Mouse (Mus musculus) gastrocnemius, adult 18-20 months (tissue): ENCODE data around the gene Alg3. TPM values are rescaled to one million over a fixed set of nuclear protein-coding genes. Genes with fewer than 3 reads are reported as not detected.
A peak's percentile ranks its signal among the peaks of the same experiment; 100 is the strongest.

ENCODE experiments used
- DNase-seq: peaks from one replicate; pipeline ENCODE4 v3.0.0; 2021; ENCODE audit warnings: low spot score
- microRNA-seq: library from miRNA; unstranded; fragments of <30 nt; microRNA quantifications from one replicate; pipeline ENCODE4 v1.2.0, GENCODE M21; 2021
- total RNA-seq, 2 experiments: library from RNA; stranded (reverse); gene quantifications; 2 replicates each; pipeline ENCODE4 v1.2.3; 2021

Alg3 gene
- total RNA-seq, 2 experiments from 2014 or later: 12.7 to 13.7 TPM

- DNase-seq: peak; percentile 73
Measured at GRCm38 (mm10) chr16:20610501-20611356, 806 bp downstream of the Alg3 start.

- no peak for DNase-seq
Measured at GRCm38 (mm10) chr16:20604705-20605104, 6.8 kb downstream of the Alg3 start.

- no peak for DNase-seq
Measured at GRCm38 (mm10) chr16:20600511-20600910, 11.0 kb downstream of the Alg3 start.

GRCm38 (mm10) chr16:20596687-20597441 lies 14.7 kb downstream of the Alg3 start:
- DNase-seq: no peak

GRCm38 (mm10) chr16:20595737-20596136 lies 15.8 kb downstream of the Alg3 start:
- no peak for DNase-seq

GRCm38 (mm10) chr16:20595060-20595673 lies 16.4 kb downstream of the Alg3 start:
- DNase-seq: no peak

- DNase-seq: no peak
Measured at GRCm38 (mm10) chr16:20591076-20591705, 20.3 kb downstream of the Alg3 start.

- DNase-seq: no peak
Measured at GRCm38 (mm10) chr16:20590680-20591038, 20.9 kb downstream of the Alg3 start.

GRCm38 (mm10) chr16:20589939-20590679 lies 21.4 kb downstream of the Alg3 start:
- no peak for DNase-seq

GRCm38 (mm10) chr16:20589366-20589938 lies 22.1 kb downstream of the Alg3 start, which contains the start of gene Vwa5b2:
Gene Vwa5b2, plus strand, starts transcription at chr16:20589471.
- DNase-seq: no peak

GRCm38 (mm10) chr16:20565075-20565474 lies 46.5 kb downstream of the Alg3 start:
- DNase-seq: no peak

- no peak for DNase-seq
Measured at GRCm38 (mm10) chr16:20557381-20557780, 54.2 kb downstream of the Alg3 start.

Small RNAs within 50 kb of the gene (microRNA-seq; reads per million reads assigned to microRNA genes)
- gene Mir1224: not detected

Other genes with a start within 250 kb of the Alg3 start
- 10 to 100 TPM; 54.0 to 56.5 TPM for gene Abcc5, start 185.3 kb downstream of the Alg3 start, total RNA-seq
- gene Eif2b5, start 112.9 kb downstream of the Alg3 start, total RNA-seq: 10 to 100 TPM; 52.6 to 54.4 TPM
- 10 to 100 TPM; 28.4 to 32.0 TPM for gene Dvl3, start 94.8 kb downstream of the Alg3 start, total RNA-seq
- gene Ap2m1, start 76.3 kb downstream of the Alg3 start, total RNA-seq: 100 to 1,000 TPM; 121 to 146 TPM
- gene Abcf3, start 63.2 kb downstream of the Alg3 start, total RNA-seq: 10 to 100 TPM; 50.3 to 69.8 TPM
- under 1 TPM in 1 of 2 experiments, not detected in 1; 0.07 TPM for gene Vwa5b2, start 22.3 kb downstream of the Alg3 start, total RNA-seq
- gene Eef1akmt4, start 142 bp downstream of the Alg3 start, total RNA-seq: 1 to 10 TPM; 3.7 to 4.1 TPM
- under 1 TPM; 0.11 to 0.17 TPM for gene Gm49333, start 125 bp downstream of the Alg3 start, total RNA-seq
- 1 to 10 TPM; 1.1 to 1.2 TPM for gene Camk2n2, start 9.6 kb upstream of the Alg3 start, total RNA-seq
- under 1 TPM in 1 of 2 experiments, not detected in 1; 0.41 TPM for gene Ece2, start 18.1 kb upstream of the Alg3 start, total RNA-seq
- gene Psmd2, start 39.9 kb upstream of the Alg3 start, total RNA-seq: 100 to 1,000 TPM; 251 to 253 TPM
- gene Eif4g1, start 56.6 kb upstream of the Alg3 start, total RNA-seq: 100 to 1,000 TPM; 426 to 438 TPM
- 10 to 100 TPM; 47.5 to 59.9 TPM for gene Fam131a, start 81.5 kb upstream of the Alg3 start, total RNA-seq
- gene Polr2h, start 105.9 kb upstream of the Alg3 start, total RNA-seq: 1 to 10 TPM; 7.8 to 9.5 TPM
- gene Clcn2, start 106.0 kb upstream of the Alg3 start, total RNA-seq: 1 to 10 TPM in 1 of 2 experiments, under 1 TPM in 1; 0.64 to 1.1 TPM
- 1 to 10 TPM; 2.1 to 3.1 TPM for gene Chrd, start 121.4 kb upstream of the Alg3 start, total RNA-seq
- gene Thpo, start 122.8 kb upstream of the Alg3 start, total RNA-seq: 10 to 100 TPM in 1 of 2 experiments, 1 to 10 TPM in 1; 6.2 to 10.4 TPM